Mouse (Mus musculus) retina, postnatal 7 days (tissue): Measurements from ENCODE around the gene Ltc4s.

Experiments used
- DNase-seq: peaks from one replicate; pipeline ENCODE4 v3.0.0-alpha.2; 2012; ENCODE audit warnings: low read depth, low spot score

Ltc4s gene

DNA sequence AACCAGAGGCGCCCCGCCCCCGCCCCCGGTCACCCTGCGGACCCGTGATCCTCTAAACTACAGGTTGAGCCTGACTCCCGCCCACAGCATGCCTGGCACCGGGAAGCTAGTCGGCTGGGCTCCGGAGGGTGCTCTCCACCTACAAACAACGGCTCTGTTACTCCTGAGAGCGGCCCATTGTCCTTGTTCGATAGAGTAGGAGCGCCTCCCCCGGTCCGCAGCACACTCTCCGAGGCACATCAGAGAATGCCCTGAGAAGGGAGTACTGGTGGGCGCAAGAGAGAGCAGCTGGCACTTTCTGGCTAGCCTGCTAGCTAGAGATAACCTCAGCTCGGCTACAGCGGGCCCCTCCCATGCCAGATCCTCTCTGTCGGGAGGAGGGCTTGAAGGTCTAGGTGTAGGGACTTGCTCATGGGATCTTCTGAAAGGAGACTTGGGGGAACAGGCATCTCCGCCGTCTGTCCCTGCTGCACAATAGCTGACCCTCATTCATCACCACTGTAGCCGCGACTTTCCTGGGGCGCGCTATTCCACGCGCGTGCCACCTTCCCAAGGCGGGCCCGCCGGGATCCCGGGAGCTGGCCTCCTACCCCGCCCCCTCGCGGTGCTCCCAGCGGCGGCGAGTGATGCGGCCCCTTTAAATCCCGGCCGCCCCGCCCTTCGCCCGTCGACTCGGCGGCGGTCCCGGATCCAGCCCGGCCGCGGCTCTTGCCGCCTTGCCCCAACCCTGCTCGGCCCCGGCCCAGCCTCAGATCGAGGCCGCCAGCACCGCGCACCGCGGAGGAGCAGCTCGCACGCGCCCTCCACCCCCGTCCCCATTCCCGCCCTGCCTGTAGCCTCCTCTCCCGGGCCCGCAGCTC is 13.5 kb downstream of the Ltc4s start:
- peak; percentile 57 for DNase-seq

DNA sequence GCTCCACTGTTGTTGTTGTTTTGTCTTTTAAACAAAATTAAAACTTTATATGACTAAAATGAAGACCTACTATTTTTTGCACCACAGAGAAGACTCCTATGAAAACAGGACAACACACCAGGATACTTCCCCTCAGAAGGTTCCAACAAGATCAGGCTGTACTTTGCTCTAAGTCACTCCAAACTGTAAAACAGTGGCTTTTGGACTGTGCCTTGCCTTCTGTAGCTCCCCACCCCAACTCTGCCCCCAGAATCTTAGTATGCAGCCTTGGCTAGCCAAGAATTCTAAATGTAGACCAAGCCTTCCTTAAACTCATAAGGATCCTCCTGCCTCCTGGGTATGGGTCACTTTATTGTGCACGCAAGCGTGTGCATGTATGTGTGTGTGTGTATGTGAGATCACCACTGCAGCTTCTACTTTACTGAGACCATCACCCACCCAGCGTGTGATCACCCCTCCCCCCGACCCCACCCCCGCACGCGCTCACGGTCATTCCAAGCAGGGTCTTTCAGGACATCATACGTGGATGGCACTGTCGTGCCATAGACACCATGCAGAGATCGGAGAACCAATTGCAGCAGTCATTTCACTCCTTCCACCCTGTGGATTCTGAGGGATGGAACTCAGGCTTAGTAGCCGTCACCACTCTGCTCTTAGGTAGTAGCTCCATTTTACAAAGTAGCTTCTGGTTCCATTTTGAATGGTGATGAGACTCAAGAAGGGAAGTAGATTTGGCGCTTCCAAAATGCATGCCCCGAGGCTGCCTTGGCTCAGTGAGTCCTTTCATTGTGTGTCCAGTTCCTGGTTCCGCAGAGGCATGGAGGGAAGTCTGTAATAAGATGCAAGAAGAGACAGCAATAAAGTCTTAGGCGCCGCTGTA is 14.4 kb downstream of the Ltc4s start:
- DNase-seq, result no peak

DNA sequence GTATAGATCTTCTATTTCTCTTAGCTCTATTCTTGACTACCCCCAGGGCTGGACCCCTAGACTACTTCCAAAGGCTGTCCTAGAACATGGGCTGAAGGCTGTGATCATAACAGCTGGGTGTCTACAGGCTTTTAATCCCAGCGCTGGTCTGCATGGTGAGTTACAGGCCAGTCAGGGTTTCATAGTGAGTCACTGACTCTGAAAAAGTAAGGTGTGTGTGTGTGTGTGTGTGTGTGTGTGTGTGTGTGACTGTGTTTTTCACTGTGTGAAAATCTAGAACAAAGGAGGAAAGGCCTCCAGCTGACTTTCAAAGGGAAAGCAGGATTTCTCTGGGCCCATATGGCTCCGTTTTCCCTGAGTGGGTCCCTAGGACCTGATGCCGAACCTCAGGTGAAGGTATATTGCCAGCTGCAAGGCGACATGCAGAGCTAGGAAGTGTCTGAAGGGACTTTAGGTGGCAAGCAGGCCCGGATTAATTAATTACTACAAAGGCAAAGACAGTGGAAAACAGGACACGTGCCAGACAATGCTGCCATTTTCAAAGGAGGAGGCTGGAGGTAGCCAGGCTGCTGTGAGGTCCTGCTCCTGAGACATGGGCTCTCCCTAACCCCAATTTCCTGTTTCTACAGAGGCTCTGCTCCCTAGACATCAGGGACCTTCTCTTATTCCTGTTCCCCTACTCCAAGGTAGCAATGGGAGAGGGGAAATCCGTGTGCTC is 15.7 kb downstream of the Ltc4s start:
- DNase-seq, result no peak

DNA sequence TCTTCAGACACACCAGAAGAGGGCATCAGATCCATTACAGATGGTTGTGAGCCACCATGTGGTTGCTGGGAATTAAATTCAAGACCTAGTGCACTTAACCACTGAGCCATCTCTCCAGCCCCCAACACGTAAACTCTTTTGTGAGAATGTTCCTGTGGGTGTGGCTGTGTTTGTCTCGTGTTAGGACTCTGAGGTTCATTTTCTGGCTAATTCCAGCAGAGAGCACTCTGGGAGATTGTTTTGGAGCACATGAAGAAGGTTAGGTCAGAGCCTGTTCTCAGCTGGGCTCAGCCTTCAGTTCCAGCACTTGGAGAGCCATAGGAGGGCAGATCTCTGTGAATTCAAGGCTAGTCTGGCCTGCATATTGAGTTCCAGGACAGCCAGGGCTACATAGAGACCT is 18.6 kb downstream of the Ltc4s start:
- DNase-seq, result no peak

DNA sequence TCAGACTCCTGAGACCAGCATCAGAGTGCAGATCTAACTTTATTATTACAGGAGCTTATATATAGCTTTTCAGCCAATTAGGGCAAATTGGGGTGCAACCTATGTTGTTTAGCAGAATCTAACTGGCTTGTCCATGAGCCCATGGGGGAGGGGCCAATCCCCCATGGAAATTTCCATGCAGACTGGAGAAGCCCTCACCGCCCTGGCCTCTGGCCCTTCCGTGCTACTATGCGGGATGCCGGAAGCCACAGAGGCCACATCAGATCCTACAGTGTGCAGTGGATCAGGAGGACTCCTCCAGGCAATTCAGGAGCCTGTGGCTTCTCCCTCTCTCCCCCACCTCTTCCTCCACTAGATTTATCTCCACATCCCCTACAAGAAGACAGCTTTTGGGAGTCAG is 20.6 kb downstream of the Ltc4s start:
- DNase-seq, result no peak

DNA sequence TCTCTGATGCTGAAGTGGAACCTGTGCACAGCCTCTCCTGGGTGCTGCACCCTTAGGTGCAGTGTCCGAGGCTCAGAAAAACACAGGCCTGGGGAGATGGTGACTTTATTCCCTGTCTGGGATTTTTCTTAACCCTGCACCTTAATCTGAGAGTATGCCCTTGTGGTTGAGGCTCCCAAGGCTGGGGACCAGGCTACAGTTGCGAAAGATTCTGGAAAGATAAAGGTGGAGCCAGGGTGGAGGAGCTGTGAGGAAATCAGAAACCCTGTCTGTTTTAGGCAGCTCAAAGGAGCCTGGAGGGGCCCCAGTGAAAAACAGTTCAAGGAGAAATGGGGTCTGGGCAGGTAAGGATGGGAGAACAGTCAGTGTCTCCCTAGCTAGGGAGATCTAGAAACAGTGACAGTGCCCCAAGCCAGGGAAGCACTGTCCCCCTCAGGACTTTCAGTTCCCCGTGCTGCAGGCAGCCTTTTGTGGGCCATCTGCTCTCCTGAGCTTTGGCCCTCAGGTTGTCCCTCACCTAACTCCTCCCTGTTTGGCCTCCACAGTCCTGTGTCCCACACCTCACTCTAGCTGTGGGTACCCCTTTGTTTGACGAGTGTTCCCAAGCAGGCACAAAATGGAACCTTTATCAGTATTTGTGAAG is 21.6 kb downstream of the Ltc4s start:
- DNase-seq, result no peak

DNA sequence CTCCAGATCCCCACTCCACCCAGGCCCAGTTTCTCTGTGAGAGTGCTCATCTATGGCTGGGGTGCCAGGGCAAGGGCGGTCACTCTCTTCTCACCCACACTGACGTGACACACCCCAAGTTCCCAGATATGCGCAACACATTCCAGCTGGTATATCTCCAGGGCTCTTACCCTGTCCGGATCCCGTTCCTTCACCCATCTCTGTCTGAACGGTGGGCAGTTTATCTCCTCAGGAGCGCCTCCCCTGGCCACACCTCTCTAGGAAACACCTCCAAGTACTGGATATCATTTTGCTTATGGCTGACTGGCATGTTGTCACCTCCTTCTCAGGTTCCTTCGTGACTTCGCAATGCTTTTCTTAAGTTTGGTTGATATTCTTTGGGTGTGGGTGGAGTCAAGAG is 22.8 kb downstream of the Ltc4s start:
- DNase-seq, result no peak

DNA sequence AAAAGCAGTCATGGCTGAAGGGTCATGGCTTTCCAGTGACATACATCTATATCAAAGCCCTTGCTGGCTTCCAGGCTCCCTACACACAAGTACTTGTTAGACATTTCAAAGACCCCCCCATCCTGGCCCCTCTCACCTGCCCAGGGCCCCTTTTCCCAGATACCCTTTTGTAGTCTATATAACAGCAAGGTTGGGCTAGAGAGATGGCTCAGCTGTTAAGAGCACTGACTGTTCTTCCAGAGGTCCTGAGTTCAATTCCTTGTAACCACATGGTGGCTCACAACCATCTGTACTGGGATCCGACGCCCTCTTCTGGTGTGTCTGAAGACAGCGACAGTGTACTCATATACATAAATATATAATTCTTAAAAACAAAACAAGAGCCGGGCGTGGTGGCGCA is 23.8 kb downstream of the Ltc4s start:
- no peak for DNase-seq

DNA sequence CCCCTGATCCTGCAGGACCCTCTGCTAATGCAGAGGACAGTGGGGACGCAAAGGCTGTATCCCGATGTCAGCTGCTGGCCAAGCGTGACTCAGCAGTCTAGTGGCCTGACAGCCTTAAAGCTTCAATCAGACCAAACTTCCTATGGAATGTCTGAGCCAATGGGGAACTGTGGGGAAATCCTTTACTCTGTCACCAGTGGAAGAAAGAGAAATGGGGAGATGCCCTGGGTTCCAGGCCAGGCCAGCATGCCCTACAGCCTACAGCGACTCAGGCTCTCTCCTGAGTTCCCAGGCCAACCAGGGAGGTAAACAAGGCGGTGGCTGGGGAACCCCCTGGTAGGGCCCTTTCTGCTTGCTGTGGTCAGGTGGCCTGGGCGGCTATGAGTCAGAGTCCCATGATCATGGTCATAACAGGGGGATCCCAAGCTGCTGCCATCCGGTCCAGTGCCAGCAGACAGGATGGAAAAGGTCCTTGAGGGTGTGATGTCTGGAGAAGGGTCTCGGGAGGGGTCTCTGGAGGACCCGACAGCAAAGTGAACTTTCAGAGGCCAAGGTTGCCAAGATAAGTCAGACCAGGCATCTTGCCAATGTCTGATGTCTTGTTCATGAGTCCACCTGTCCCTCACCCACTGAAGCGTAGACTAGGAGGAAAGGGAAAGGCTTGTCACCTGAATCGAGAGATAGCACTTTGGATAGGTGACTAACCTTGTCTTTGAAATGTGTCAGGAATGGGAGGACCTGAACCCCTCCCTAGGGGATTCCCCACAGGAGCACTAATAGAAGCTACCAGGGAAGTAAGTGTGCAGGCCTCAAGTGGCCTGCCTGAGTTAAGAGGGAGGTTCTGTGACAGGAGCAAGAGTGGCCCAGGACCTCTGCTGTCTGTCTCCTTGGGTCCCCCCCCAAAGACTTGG is 25.3 kb downstream of the Ltc4s start:
- no peak for DNase-seq

DNA sequence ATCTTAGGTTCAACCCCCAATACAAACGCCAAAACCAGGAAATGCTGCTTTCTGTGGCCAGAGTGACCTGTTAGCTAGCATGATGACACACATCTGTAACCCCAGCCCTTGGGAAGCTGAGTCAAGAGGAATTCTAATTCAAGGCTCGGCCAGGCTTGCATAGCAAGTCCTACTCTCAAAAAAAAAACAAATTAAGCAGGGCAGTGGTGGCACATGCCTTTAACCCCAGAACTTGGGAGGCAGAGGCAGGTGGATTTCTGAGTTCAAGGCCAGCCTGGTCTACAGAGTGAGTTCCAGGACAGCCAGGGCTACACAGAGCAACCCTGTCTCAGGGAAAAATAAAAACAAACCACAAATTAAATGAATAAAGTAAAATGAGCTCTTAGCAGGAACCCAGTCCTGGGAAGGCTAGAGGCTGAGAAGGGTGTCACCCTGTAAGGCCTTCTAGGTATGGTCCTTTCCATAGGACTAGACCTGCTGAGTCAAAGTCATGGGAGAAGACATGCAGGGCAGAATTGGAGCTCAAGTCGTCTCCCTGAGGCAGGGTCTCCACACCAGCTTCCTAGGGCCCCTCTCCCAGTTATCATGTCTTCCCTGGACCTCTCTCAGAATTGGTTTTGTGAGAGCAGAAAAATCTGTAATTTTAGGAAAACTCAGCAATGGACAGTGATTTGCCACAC is 26.2 kb downstream of the Ltc4s start:
- no peak for DNase-seq

DNA sequence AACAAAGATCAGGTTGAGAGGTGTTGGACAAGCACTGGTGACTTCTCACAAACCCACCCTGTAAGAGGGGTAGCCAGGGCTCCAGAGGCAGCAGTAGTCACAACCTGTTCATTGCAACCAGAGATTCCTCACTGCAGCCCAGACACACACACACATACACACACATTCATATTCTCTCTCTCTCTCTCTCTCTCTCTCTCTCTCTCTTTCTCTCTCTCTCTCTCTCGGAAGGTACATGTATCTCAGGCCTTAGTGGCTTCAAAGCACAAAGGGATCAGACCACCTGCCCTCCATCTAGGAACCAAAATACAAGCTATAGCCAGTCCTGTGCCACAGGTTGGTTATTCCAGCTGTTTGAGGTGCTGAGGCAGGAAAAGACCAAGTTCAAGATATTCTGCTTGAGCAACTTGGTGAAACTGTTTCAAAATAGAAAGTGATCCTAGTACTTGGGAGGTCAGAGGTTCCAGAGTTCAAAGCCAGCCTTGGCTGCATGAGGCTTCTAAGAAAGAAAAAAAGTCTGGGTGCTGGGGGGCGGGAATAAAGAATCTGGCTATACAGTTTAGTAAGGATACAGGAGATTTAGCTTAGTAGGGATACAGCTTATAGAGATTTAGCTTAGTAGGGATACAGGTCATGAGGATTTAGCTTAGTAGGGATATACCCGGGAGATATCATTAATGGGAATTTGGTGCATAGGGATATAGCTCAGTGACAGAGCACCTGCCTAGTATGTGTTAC is 26.9 kb downstream of the Ltc4s start:
- DNase-seq, result no peak

DNA sequence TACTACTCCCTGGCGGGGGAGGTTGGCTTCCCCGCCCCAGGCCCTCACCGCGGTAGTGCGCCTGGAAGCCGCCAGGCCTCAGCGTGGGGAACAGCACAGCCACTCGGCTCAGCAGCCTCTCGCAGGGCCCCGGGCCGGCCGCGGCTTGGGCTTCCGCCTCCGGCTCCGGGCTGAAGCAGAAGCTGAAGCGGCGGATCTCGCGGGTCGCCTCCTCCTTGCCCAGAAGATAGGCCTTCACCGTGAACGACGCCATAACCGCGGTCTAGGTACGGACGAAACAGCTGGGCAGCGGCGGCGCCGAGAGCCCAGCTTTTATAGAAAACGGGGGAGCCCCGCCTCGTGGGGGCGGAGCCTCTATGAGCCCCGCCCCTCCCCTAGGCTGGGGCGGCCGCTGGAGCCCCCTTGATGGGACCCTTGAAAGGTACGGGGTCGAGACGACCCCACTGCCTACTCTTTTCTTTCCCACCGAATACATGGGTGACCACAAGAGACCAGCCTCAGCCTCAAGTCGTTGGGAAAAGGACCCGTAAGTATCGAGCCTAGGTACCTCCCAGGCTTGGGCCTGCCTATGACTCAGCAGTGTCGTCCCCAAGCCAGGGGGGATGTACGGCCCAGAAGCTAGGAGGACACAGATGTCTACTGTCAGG is 27.8 kb downstream of the Ltc4s start, which contains the start of the genes Sqstm1 and Mgat4b:
Gene Sqstm1, minus strand, starts transcription at position 323 of the 647 bp plus-strand sequence.
Gene Mgat4b, plus strand, starts transcription at position 386 of the 647 bp plus-strand sequence.
- DNase-seq, result peak; percentile 65

DNA sequence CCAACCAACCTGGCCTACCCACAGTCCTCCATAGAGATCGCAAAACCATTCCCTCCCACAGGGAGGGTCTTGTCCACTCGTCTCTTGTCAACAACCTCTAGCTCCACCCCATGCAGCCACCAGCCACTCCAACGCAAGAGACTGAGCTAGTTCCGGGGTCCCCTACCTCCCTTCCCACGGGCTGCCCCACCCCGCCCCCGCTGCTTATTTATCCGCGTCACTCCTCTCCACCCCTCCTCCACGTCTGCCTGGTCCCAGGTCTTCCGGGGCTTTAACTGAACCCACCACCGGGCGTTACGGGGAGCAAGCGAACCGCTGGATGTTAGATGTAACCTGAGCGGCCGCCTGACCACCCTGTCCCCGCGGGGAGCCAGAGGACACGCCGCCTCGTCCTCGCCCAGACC is 28.3 kb downstream of the Ltc4s start:
- DNase-seq, result peak; percentile 87

DNA sequence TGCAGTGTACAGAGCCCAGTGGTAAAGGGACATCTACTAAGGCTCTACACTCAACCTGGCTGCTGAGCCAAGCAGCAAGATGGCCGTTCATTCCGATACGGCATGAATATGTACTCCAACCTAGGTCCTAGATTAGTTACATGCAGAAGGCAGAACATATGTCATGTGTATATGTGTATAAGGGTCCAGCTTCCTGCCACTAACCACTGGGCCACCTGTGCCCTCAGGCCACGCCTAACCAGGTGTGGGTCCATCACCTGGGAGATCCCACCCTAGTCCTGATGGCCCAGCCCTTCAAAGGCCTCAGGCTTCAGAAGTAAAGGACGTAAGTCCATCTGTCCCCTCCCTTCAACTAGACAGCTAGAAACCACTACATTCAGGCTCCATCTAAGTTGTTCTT is 30.4 kb downstream of the Ltc4s start:
- no peak for DNase-seq

DNA sequence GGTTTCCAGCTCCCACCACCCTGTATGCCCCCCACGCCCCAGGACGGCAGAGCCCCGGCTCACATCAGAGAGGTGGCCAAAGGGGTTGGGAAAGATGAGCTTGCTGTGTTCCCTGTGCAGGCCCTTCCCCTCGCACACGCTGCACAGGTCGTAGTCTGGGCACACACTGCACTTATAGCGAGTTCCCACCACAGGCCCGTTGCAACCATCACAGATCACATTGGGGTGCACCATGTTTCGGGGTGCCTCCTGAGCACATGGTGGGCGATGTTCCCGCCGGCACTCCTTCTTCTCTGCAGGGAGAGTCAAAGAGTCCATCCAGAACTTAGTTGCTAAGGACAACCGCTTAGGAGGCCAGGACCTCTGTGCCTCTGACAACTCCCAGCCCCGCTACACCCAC is 31.1 kb downstream of the Ltc4s start:
- DNase-seq, result no peak

DNA sequence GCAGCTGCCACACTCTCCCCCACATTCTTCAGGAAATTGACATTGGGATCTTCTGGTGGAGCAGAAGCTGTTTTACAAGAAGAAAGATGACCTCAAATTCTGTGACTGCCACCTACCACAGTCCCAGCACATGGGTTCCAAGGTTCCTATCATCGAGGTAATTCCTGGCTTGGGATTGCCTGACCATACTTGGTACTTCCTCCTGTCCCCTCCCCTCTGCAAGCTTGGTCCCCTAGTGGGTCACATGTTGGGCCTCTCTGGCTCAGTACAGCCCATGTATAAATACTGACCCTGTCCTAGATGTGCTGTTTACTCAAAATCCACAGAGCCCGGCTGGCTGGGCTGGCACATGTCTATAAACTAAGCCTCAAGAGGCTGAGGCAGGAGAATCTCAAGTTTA is 32.4 kb downstream of the Ltc4s start:
- DNase-seq, result no peak

DNA sequence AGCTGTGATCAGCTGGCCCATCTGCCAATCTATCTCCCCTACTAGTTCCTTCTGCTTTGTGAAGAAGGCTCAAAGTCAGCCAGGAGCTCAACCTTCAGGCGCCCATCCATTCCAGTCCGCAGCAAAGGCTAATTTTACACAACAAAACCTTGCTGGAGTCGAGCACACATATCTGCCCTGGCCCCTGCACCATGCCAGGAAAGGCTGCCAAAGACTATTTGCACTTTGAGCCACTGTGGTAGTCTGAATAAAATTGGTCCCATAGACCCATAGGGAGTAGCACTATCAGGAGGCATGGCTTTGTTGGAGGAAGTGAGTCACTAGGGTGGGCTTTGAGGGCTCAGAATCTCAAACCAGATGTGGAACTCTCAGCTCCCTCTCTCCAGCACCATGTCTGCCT is 33.0 kb downstream of the Ltc4s start:
- DNase-seq, result no peak

DNA sequence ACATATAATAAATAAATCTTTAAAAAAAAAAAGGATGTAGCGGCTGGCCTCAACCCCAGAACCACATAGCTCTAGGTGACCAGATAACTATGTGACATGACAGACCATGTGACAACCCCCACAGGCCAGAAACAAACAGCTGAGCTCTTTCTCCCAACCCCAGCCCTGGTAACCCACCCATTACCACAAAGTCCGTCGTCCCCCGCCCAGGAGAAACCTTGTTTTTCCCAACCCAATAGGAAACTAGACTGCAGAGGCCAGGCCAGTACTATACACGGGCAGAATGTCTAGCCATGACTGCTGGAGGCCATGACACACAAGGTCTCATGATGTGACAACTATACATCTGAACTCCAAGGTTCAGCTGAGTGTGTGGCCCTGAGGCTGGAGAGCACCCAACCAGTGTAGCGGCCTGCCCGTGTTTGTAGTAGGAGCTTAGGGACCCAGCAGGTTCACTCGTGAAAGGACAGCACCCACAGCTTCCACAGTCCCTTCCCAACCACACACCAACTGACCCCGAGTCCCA is 35.1 kb downstream of the Ltc4s start:
- DNase-seq, result no peak
